Mouse (Mus musculus) embryonic facial prominence, embryonic 11.5 days (tissue): ENCODE results near the gene Gprc5c. TPM values are rescaled to one million over a fixed set of nuclear protein-coding genes. Genes with fewer than 3 reads are reported as not detected.

Source experiments
- ATAC-seq: fragments of 200-750 bp; cut with Nextera tagmentation; replicated peaks from 2 replicates; pipeline ENCODE4 v1.8.0; 2017; ENCODE audit warnings: low read depth; ENCODE audit not compliant: insufficient number of reproducible peaks, low FRiP score, low TSS enrichment
- DNase-seq: peaks from one replicate; pipeline ENCODE4 v3.0.0-alpha.2; 2015; ENCODE audit warnings: low spot score
- H3K27ac ChIP-seq: fragments of 300-500 bp; sonication (generic); replicated peaks from 2 replicates; pipeline ENCODE4 v1.5.1; 2014; ENCODE audit warnings: mild to moderate bottlenecking, low read depth, low read length, control low read depth
- H3K27me3 ChIP-seq: fragments of 300-500 bp; sonication (generic); 2 replicates; pipeline ENCODE4 v1.6.1; 2014; ENCODE audit warnings: mild to moderate bottlenecking, low read length, moderate library complexity, mixed read lengths; ENCODE audit not compliant: control insufficient read depth, insufficient read depth
- H3K36me3 ChIP-seq: fragments of 300-500 bp; sonication (generic); replicated peaks from 2 replicates; pipeline ENCODE4 v1.6.1; 2014; ENCODE audit warnings: low read depth, mild to moderate bottlenecking, low read length, moderate library complexity, mixed read lengths; ENCODE audit not compliant: control insufficient read depth, insufficient read depth
- H3K4me1 ChIP-seq: fragments of 300-500 bp; sonication (generic); 2 replicates; pipeline ENCODE4 v1.6.1; 2014; ENCODE audit warnings: low read length, mixed read lengths; ENCODE audit not compliant: control insufficient read depth, insufficient read depth
- H3K4me2 ChIP-seq: fragments of 300-500 bp; sonication (generic); 2 replicates; pipeline ENCODE4 v1.6.1; 2014; ENCODE audit warnings: low read depth, mild to moderate bottlenecking, control low read depth, low read length, moderate library complexity
- H3K4me3 ChIP-seq: fragments of 300-500 bp; sonication (generic); 2 replicates; pipeline ENCODE4 v1.5.1; 2014; ENCODE audit warnings: low read depth, low read length, control low read depth
- H3K9ac ChIP-seq: fragments of 300-500 bp; sonication (generic); replicated peaks from 2 replicates; pipeline ENCODE4 v1.6.1; 2014; ENCODE audit warnings: mild to moderate bottlenecking, control low read depth, low read length
- H3K9me3 ChIP-seq: fragments of 300-500 bp; sonication (generic); replicated peaks from 2 replicates; pipeline ENCODE4 v1.6.1; 2016; ENCODE audit warnings: mild to moderate bottlenecking, low read length, inconsistent platforms, mixed read lengths; ENCODE audit not compliant: control insufficient read depth
- WGBS: fragments of 180-500 bp; shearing (Covaris S2); extraction: QIAGEN DNeasy Blood & Tissue Kit; methylation state at CpG from one replicate; pipeline ENCODE4 v1.1.7; 2014; 5-methylcytosine and 5-hydroxymethylcytosine counted together
- polyA plus RNA-seq: library from polyadenylated mRNA; unstranded; fragments of >200 nt; fragmentation: Nextera tagmentation; extraction: Ambion mirVana; gene quantifications from 2 replicates; pipeline ENCODE4 v1.2.1, GENCODE M21; 2014

The Gprc5c gene
- polyA plus RNA-seq, 1 experiment from 2014 or later, result 31.5 TPM

- H3K9ac ChIP-seq, result no peak overlapping the region; the same call in 1 of the 2 replicates
- no peaks in the 10 kb centered on the region for H3K36me3 ChIP-seq
- no peak overlapping the region for H3K4me3 ChIP-seq
- H3K27me3 ChIP-seq, result no peaks in the 10 kb centered on the region
- peak overlapping the region; percentile 72 for H3K27ac ChIP-seq
- no peaks in the 10 kb centered on the region for H3K9me3 ChIP-seq
- WGBS, result 63% methylated on average over 7 of the region's 7 CpGs
- H3K4me1 ChIP-seq, result peaks cover 9% of the 10 kb centered on the region
- ATAC-seq (0 out of 2 replicates have a peak, but pooled peaks have one; percentile 25), DNase-seq (no peak)
- H3K4me2 ChIP-seq, result peak overlapping the region; percentile 28
Observed at GRCm38 (mm10) chr11:114844464-114845220, 6.3 kb upstream of the Gprc5c start.

- Histone ChIP-seq H3K9ac (no peak overlapping the region), H3K4me2 (no peak overlapping the region), H3K36me3 (no peaks in the 10 kb centered on the region), H3K4me1 (peaks cover 19% of the 10 kb centered on the region), H3K9me3 (no peaks in the 10 kb centered on the region), H3K4me3 (no peak overlapping the region), H3K27ac (no peak overlapping the region), H3K27me3 (no peaks in the 10 kb centered on the region)
- ATAC-seq (no peak), DNase-seq (no peak)
- WGBS, result 71% methylated on average over 4 of the region's 4 CpGs
Observed at GRCm38 (mm10) chr11:114846336-114846735, 4.6 kb upstream of the Gprc5c start.

- H3K4me3 ChIP-seq, result no peak overlapping the region
- no peak overlapping the region for H3K27ac ChIP-seq
- 59% methylated on average over 5 of the region's 5 CpGs for WGBS
- H3K4me1 ChIP-seq, result peaks cover 19% of the 10 kb centered on the region
- DNase-seq (no peak), ATAC-seq (no peak)
- H3K9me3 ChIP-seq, result no peaks in the 10 kb centered on the region
- no peak overlapping the region for H3K9ac ChIP-seq
- H3K27me3 ChIP-seq, result no peaks in the 10 kb centered on the region
- no peak overlapping the region for H3K4me2 ChIP-seq
- H3K36me3 ChIP-seq, result no peaks in the 10 kb centered on the region
Observed at GRCm38 (mm10) chr11:114847008-114847407, 3.9 kb upstream of the Gprc5c start.

DNA sequence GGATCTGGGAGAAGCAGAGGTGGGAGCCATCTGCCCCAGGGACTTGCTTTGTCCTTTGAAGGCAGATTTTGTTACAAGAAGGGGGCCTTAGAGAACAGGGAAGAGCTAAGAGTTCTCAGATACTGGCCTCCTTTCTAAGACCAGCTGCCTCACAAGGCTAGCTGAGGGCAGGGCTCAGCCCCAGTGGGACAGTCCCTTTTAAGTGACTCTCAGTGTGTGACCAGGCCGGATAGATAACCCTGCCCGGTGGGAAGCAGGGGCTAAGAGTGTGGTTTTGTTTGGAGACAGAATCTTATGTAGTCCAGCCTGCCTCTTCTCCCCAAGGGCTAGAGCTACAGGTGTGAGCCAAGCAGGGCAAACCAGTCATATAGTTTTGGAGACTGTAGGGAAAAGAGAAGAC lies 1.4 kb upstream of the Gprc5c start:
- H3K9me3 ChIP-seq, result no peaks in the 10 kb centered on the region
- no peaks in the 10 kb centered on the region for H3K36me3 ChIP-seq
- no peak overlapping the region for H3K4me2 ChIP-seq
- 7% methylated on average over 2 of the region's 2 CpGs for WGBS
- H3K4me3 ChIP-seq, result no peak overlapping the region
- H3K27ac ChIP-seq, result no peak overlapping the region
- H3K27me3 ChIP-seq, result no peaks in the 10 kb centered on the region
- DNase-seq (no peak), ATAC-seq (no peak)
- H3K4me1 ChIP-seq, result peaks cover 11% of the 10 kb centered on the region
- no peak overlapping the region for H3K9ac ChIP-seq

DNA sequence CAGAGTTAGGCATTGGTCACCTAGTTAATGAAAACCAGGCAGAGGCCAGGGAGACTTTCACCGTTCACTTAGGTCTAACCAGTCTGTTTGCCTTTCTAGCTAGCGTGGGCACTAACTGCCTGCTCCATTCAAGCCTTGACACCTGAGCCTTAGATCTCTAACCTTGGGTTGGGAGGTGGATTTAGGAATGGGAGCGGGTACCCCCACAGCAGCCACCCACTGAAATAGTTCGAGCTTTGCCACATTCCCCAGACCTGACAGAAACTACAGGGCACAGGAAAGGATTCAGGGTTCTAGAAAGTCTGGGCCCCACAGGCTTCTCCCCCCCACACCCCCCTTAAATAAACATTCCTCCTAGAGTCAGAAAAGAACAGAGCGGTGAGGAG lies 893 bp upstream of the Gprc5c start:
- Histone ChIP-seq H3K4me1 (peaks cover 11% of the 10 kb centered on the region), H3K9ac (no peak overlapping the region)
- 11% methylated on average over 5 of the region's 5 CpGs for WGBS

GRCm38 (mm10) chr11:114851269-114851607 lies 286 bp downstream of the Gprc5c start:
- no peaks in the 10 kb centered on the region for H3K27me3 ChIP-seq
- DNase-seq (peak; percentile 43), ATAC-seq (no peak)
- no peaks in the 10 kb centered on the region for H3K36me3 ChIP-seq
- no peaks in the 10 kb centered on the region for H3K9me3 ChIP-seq
- peaks cover 11% of the 10 kb centered on the region for H3K4me1 ChIP-seq
- H3K9ac ChIP-seq, result peak overlapping the region; percentile 89
- peak overlapping the region; percentile 74 for H3K4me3 ChIP-seq
- H3K27ac ChIP-seq, result peak overlapping the region; percentile 38; the same call in 1 of the 2 replicates
- under 1% methylated on average over 27 of the region's 27 CpGs for WGBS
- peak overlapping the region; percentile 96 for H3K4me2 ChIP-seq

More for the DNA sequence above, 893 bp upstream of the Gprc5c start:
- ATAC-seq (no peak), DNase-seq (peak; percentile 47)
- peak overlapping the region; percentile 96 for H3K4me2 ChIP-seq
- peak overlapping the region; percentile 74; the same call in 1 of the 2 replicates for H3K4me3 ChIP-seq
- H3K36me3 ChIP-seq, result no peaks in the 10 kb centered on the region
- no peak overlapping the region for H3K27ac ChIP-seq
- no peaks in the 10 kb centered on the region for H3K27me3 ChIP-seq
- H3K9me3 ChIP-seq, result no peaks in the 10 kb centered on the region

GRCm38 (mm10) chr11:114851608-114852310 lies 807 bp downstream of the Gprc5c start:
- H3K27ac ChIP-seq, result peak overlapping the region; percentile 38

More at GRCm38 (mm10) chr11:114851608-114852310, 807 bp downstream of the Gprc5c start:
- WGBS, result 0% methylated on average over 56 of the region's 65 CpGs
- Histone ChIP-seq H3K4me3 (peak overlapping the region; percentile 74), H3K9ac (peak overlapping the region; percentile 89), H3K4me1 (peaks cover 11% of the 10 kb centered on the region), H3K9me3 (no peaks in the 10 kb centered on the region), H3K27me3 (no peaks in the 10 kb centered on the region), H3K36me3 (no peaks in the 10 kb centered on the region), H3K4me2 (peak overlapping the region; percentile 96)
- DNase-seq (peak; percentile 84), ATAC-seq (peak; percentile 72; the same call in 1 of the 2 replicates)
